Mouse (Mus musculus) forebrain, embryonic 12.5 days (tissue): ENCODE measurements around the gene Tmem30c. TPM values are rescaled to one million over a fixed set of nuclear protein-coding genes. Genes with fewer than 3 reads are reported as not detected.
A peak's percentile ranks its signal among the peaks of the same experiment; 100 is the strongest.

ENCODE experiments used
- ATAC-seq: fragments of 200-750 bp; cut with Nextera tagmentation; 2 replicates; pipeline ENCODE4 v1.8.0; 2017; ENCODE audit warnings: moderate TSS enrichment; ENCODE audit not compliant: low FRiP score
- H3K27ac ChIP-seq: fragments of 300-500 bp; sonication (generic); 2 replicates; pipeline ENCODE4 v1.5.1; 2016; ENCODE audit warnings: mild to moderate bottlenecking
- H3K27me3 ChIP-seq: fragments of 300-500 bp; sonication (generic); 2 replicates; pipeline ENCODE4 v1.6.1; 2016; ENCODE audit warnings: mild to moderate bottlenecking
- H3K36me3 ChIP-seq: fragments of 300-500 bp; sonication (generic); replicated peaks from 2 replicates; pipeline ENCODE4 v1.6.1; 2016; ENCODE audit warnings: mild to moderate bottlenecking
- H3K4me1 ChIP-seq: fragments of 300-500 bp; sonication (generic); 2 replicates; pipeline ENCODE4 v1.6.1; 2016
- H3K4me2 ChIP-seq: fragments of 300-500 bp; sonication (generic); 2 replicates; pipeline ENCODE4 v1.6.1; 2016; ENCODE audit warnings: mild to moderate bottlenecking, moderate library complexity
- H3K4me3 ChIP-seq: fragments of 300-500 bp; sonication (generic); replicated peaks from 2 replicates; pipeline ENCODE4 v1.5.1; 2016; ENCODE audit warnings: mild to moderate bottlenecking
- H3K9ac ChIP-seq: fragments of 300-500 bp; sonication (generic); 2 replicates; pipeline ENCODE4 v1.6.1; 2016; ENCODE audit warnings: mild to moderate bottlenecking
- H3K9me3 ChIP-seq: fragments of 300-500 bp; sonication (generic); 2 replicates; pipeline ENCODE4 v1.6.1; 2016
- WGBS: fragments of 180-500 bp; shearing (Covaris S2); methylation state at CpG from one replicate; pipeline ENCODE4 v1.1.7; 2016; 5-methylcytosine and 5-hydroxymethylcytosine counted together
- polyA plus RNA-seq: library from polyadenylated mRNA; unstranded; fragments of >200 nt; fragmentation: Nextera tagmentation; extraction: Ambion mirVana; gene quantifications from 2 replicates; pipeline ENCODE4 v1.2.1, GENCODE M21; 2016

Tmem30c gene
- polyA plus RNA-seq, 1 experiment from 2014 or later, result 0.26 TPM

DNA sequence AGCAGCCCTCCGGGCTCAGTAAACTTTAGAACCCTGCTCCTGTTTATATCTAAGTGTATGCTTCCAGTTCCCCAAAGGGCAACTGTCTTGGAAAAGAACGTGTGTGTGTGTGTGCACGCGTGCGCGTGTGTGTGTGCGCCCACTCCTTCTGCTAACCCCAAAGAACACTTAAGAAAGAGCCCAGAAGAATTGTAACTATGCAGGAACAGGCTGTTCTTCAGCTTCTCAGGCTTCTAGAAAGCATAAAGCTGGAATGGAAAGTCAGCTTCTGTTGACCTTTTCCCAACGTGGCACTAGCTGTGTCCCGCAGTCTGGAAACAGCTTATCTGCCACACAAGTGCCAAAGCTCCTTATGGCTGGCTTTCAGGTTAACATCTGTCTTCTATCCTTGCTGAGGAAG is 22.4 kb upstream of the Tmem30c start:
- Histone ChIP-seq H3K36me3 (no peaks in the 10 kb centered on the region), H3K4me1 (peaks cover 7% of the 10 kb centered on the region; the same call in 1 of the 2 replicates), H3K9me3 (no peaks in the 10 kb centered on the region), H3K9ac (no peak overlapping the region), H3K4me2 (no peak overlapping the region), H3K4me3 (no peak overlapping the region), H3K27ac (no peak overlapping the region), H3K27me3 (no peaks in the 10 kb centered on the region)
- ATAC-seq, result no peak
- 91% methylated on average over 9 of the region's 9 CpGs for WGBS

DNA sequence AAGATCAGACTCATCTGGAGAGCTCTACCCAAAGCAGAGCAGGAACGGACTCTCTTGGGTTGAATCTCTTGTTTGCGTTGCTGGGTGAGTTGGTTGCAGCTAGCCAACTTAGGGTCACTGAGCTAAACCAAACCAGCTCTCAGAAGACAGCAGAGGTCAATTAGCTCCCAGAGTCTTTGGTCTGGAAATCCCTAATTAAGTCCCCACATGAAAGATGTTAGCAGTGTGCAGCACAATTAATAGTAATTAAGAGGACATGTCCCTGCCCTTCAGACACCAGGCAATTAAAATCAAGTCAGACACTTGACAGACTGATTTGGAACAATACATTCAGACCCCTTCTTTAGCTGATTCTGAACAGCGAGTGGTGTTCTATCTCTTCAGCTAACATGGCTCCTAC is 21.6 kb upstream of the Tmem30c start:
- Histone ChIP-seq H3K27ac (no peak overlapping the region), H3K27me3 (no peaks in the 10 kb centered on the region), H3K4me3 (no peak overlapping the region), H3K4me2 (no peak overlapping the region), H3K4me1 (peaks cover 7% of the 10 kb centered on the region; the same call in 1 of the 2 replicates), H3K36me3 (no peaks in the 10 kb centered on the region), H3K9me3 (no peaks in the 10 kb centered on the region), H3K9ac (no peak overlapping the region)
- no peak for ATAC-seq
- WGBS, result 33% methylated on average over 3 of the region's 3 CpGs

DNA sequence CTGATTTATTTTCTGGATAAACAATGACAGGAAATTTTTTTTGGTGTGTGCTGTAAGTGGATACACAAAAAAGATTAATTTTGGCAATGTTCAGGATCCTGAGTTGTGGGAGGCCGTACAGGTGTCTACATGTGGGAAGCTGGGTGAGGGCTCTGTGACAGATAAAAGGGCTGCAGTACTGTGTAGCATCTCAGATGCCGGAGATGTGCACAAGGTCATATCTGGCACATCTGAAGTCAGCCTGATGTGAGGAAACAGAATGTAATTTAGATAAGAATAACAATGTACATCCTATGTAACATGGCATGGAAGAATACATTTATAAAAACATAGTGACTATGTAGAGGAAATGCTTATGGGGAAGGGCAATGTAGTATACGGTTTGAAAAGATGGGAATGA is 20.8 kb upstream of the Tmem30c start:
- Histone ChIP-seq H3K36me3 (no peaks in the 10 kb centered on the region), H3K9me3 (no peaks in the 10 kb centered on the region), H3K9ac (no peak overlapping the region), H3K27ac (no peak overlapping the region), H3K27me3 (no peaks in the 10 kb centered on the region), H3K4me3 (no peak overlapping the region), H3K4me1 (peaks cover 7% of the 10 kb centered on the region; the same call in 1 of the 2 replicates), H3K4me2 (no peak overlapping the region)
- no peak for ATAC-seq
- 87% methylated on average over 3 of the region's 3 CpGs for WGBS

DNA sequence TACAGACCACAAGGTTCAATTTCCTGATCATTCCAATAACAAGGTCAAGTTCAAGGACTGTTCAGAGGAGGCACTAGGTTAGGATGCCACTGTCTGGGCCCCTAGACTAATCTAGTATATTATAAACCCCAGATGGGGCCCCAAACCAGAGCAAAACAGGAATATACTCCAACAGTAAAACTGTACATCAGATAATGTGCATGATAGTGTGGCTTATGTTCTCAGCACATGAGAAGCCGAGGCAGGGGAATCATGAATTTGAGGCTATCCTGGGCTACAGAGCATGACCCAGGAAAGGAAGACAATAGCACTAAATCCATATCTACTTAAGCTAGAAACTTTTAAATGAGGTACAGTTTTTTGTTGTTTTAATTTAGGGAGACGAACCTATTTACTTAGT is 19.5 kb upstream of the Tmem30c start:
- Histone ChIP-seq H3K9me3 (no peaks in the 10 kb centered on the region), H3K4me3 (no peak overlapping the region), H3K27ac (no peak overlapping the region), H3K36me3 (no peaks in the 10 kb centered on the region), H3K9ac (no peak overlapping the region), H3K4me1 (peaks cover 7% of the 10 kb centered on the region; the same call in 1 of the 2 replicates), H3K27me3 (no peaks in the 10 kb centered on the region), H3K4me2 (no peak overlapping the region)
- no peak for ATAC-seq
- WGBS, result 85% methylated on average over 2 of the region's 2 CpGs

DNA sequence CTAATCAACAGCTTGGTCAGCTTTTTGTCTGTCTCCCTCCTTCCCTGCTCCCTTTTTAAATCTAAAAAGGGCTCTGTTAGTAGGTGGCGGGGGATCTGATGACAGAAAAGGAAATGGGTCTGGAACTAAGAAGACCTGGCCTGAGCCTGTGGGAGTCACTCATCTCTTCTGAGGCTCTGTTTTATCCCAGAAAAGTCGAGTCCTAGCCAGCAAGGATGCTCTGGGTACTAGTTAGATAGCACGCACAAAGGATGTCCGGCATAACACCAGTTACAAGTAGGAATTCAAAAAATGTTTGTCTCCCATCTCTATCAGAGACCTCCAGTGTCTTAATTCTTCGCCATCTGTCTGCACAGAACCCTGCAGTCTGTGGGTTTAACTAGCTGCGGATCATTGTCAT is 12.8 kb upstream of the Tmem30c start:
- Histone ChIP-seq H3K9me3 (no peaks in the 10 kb centered on the region), H3K4me2 (no peak overlapping the region), H3K4me1 (no peaks in the 10 kb centered on the region), H3K4me3 (no peak overlapping the region), H3K27ac (no peak overlapping the region), H3K36me3 (no peaks in the 10 kb centered on the region), H3K27me3 (no peaks in the 10 kb centered on the region), H3K9ac (no peak overlapping the region)
- ATAC-seq, result no peak
- 81% methylated on average over 6 of the region's 6 CpGs for whole genome bisulfite sequencing

DNA sequence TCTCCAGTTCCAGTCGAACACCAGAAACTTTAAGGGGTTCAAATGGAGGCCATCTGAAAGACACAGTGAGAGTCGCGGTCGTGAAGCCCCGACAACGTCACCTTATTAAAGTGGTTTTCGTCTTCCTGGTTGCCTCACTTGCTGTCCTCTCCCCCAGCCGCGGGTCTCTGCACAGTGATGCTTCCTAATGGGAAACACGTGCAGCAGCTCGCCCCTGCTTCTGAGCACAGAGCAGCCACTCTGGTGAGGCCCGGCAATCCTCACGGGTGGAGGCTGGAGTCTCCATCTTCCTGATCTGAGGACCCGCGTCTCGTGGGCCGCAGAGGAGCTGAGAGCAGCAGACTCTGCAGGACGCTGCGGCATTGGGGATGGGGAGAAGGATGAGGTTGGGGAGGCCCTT is 11.1 kb upstream of the Tmem30c start:
- H3K4me2 ChIP-seq, result no peak overlapping the region
- no peak for ATAC-seq
- H3K4me1 ChIP-seq, result no peaks in the 10 kb centered on the region
- H3K9ac ChIP-seq, result no peak overlapping the region
- no peak overlapping the region for H3K4me3 ChIP-seq
- H3K27me3 ChIP-seq, result no peaks in the 10 kb centered on the region
- WGBS, result 63% methylated on average over 19 of the region's 19 CpGs
- no peak overlapping the region for H3K27ac ChIP-seq
- no peaks in the 10 kb centered on the region for H3K36me3 ChIP-seq
- H3K9me3 ChIP-seq, result no peaks in the 10 kb centered on the region

DNA sequence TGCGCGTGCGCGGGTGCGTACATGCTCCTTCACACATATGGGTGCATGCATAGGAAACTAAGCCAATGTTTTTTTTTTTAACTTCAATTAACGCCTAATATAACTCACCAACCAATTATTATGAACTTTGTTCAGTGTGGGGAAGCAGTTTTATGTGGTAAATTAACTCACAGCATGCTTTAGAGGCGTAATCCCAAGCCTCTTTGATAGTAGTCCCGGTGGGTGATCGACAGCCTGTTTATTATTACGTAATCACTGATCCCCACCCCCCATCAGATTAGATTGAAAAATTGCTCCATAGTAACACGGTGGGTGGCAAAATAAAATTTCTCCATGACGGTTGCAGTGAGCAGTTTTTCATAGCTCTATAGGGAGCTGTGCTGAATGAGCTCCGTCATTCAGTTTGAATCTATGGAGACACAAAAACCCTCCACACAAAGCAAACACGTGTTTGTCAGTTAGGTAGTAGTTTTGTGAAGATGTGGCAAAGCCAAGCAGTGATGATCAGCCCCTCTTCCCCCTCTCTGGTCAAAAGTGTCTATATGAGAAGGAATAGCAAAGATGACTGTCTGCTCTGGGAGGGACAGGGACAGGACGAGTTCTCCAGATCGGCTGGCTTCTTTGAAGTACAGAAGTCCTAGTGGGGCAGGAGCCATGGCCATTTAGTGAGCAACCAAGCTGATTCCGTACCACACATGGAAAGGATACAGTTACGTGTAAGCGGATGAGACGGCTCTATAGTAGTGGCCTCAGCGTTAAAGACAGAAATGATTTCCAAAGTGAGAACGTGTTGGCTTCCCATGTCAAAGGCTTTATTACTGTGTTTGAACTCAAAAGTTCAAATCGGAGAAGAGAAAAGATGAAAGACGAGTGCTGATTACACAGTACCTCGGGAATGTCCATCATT is 10.4 kb upstream of the Tmem30c start:
- Histone ChIP-seq H3K27ac (no peak overlapping the region), H3K9ac (no peak overlapping the region), H3K4me2 (no peak overlapping the region), H3K4me1 (no peaks in the 10 kb centered on the region), H3K9me3 (no peaks in the 10 kb centered on the region), H3K27me3 (no peaks in the 10 kb centered on the region), H3K4me3 (no peak overlapping the region), H3K36me3 (no peaks in the 10 kb centered on the region)
- peak; percentile 49; the same call in 1 of the 2 replicates for ATAC-seq
- 76% methylated on average over 25 of the region's 25 CpGs for WGBS

DNA sequence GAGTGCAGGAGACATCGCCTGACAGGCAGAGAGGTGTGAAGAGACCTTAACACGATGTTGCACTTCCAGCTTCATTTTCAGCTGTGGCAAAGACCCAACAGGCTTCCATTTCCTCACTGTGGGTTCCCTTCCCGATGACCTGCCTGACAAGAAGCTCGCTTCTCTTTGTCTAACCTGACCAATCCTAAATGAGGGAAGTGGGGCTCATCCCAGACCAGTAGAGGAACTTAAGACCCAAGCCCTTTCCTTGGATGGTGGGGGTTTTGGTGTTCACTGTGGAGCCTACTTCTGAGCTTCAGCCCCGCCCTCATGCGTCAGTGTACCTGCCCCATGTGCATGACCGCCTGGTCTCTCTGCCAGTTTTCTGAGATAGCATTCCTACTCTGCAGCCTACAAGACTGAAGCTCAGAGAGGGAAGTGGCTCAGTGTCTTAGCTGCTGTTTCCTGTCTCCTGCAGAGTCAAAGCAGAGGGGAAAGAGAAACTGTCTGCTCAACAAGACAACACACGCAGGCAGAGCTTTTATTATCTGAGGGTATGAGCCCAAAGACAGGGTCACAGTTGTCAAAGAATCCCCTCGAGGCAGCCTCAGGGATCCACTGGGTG is 8.9 kb upstream of the Tmem30c start:
- no peak overlapping the region for H3K27ac ChIP-seq
- 86% methylated on average over 9 of the region's 9 CpGs for WGBS

DNA sequence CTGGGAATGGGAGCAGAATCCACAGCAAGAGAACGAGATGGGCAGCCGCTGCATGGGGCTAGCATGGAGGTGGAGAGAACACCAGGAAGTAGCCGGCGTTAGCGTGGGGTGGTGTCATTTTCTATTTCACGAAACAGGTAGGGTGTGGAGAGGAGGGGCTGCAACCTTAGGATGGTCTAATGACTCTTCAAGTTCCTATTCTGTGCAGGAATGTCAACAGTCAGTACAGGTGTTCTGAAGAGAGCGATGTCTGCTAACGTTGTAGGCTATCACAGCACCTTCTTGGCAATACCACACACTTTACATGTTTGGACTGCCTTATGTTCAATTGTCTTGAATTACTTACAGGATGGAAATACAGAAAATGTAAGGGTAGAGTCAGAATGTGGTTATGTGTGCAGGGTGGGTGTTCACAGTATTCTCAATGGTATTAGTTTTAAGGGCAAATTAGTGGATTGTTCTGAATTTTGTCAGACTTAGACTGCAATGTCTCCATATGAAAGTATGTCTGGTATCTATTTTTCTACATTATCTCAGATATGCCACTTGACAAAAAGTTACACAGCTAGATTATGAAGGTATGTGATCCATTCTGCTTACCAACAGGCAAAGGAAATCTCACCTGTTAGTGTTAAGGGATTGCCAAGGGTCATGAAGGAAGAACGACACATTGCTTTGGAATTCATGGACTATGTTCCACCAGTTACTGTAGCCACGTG is 2.7 kb upstream of the Tmem30c start:
- Histone ChIP-seq H3K4me2 (no peak overlapping the region), H3K27me3 (no peaks in the 10 kb centered on the region), H3K9me3 (no peaks in the 10 kb centered on the region), H3K4me1 (no peaks in the 10 kb centered on the region), H3K9ac (no peak overlapping the region), H3K36me3 (no peaks in the 10 kb centered on the region), H3K4me3 (no peak overlapping the region), H3K27ac (no peak overlapping the region)
- WGBS, result 88% methylated on average over 10 of the region's 10 CpGs
- no peak for ATAC-seq

More for the DNA sequence above, 8.9 kb upstream of the Tmem30c start:
- Histone ChIP-seq H3K9ac (no peak overlapping the region), H3K9me3 (no peaks in the 10 kb centered on the region), H3K4me2 (no peak overlapping the region), H3K36me3 (no peaks in the 10 kb centered on the region), H3K4me3 (no peak overlapping the region), H3K27me3 (no peaks in the 10 kb centered on the region), H3K4me1 (no peaks in the 10 kb centered on the region)
- no peak for ATAC-seq

DNA sequence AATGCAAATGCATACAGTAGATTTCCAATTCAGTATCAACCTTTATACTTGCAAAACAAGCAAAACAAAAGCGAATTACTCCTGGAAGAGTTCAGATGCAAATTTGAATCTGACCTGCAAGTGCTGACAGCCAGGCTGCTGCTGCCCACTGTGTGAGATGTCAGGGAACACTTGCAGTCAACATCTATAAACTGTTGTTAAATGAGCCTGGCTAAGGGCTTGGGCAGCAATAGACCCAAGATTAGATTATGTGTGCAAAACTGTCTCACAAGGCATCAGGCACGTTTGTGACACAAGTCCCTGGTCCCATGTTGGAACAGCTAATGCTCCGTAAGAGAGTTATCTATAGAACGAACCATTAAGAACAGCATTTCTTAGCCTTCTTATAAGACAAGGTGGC is 369 bp downstream of the Tmem30c start:
- Histone ChIP-seq H3K36me3 (no peaks in the 10 kb centered on the region), H3K9ac (no peak overlapping the region), H3K4me1 (no peaks in the 10 kb centered on the region), H3K27ac (no peak overlapping the region), H3K27me3 (no peaks in the 10 kb centered on the region), H3K4me2 (no peak overlapping the region), H3K4me3 (no peak overlapping the region), H3K9me3 (no peaks in the 10 kb centered on the region)
- no peak for ATAC-seq
- WGBS, result 68% methylated on average over 4 of the region's 4 CpGs

DNA sequence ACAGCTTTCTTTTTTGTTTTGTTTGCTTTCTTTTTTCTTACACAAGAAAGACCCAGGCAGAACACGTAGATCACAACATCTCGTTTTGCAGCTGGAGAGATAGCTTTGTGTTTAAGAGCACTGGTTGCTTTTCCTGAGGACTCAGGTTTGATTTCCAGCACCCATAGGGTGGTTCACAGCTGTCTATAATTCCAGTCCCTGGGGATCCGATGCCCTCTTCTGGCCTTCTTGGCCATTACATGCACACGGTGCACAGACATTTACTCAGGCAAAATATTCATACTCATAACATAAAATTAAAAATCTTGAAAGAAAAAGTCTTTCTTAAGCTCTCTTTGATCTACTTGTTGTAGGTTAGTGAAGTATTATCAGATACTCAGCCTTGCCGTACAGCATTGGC is 969 bp downstream of the Tmem30c start:
- Histone ChIP-seq H3K4me2 (no peak overlapping the region), H3K27ac (no peak overlapping the region), H3K4me3 (no peak overlapping the region), H3K4me1 (no peaks in the 10 kb centered on the region), H3K36me3 (no peaks in the 10 kb centered on the region), H3K9ac (no peak overlapping the region), H3K9me3 (no peaks in the 10 kb centered on the region), H3K27me3 (no peaks in the 10 kb centered on the region)
- 89% methylated on average over 5 of the region's 5 CpGs for WGBS
- no peak for ATAC-seq

DNA sequence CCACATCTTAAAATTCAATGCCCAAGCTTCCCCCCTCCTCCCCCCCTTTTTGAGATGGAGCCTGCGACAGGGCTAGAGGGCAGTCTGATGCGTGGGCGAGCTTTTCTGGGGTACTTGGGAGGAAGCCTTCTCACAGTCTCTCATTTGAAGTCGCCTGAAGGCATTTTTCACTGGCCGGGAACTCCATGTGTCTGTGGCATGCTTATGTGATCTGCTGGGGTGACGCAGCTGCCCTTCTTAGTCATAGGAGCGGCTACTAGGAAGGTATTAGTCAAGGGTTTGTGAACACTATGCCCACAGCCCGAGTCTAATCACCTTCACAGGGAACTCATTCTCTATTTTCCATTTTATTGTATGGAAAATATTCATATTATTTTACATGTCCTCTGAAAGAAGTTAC is 11.2 kb downstream of the Tmem30c start:
- no peaks in the 10 kb centered on the region for H3K27me3 ChIP-seq
- WGBS, result 86% methylated on average over 8 of the region's 8 CpGs
- H3K4me1 ChIP-seq, result no peaks in the 10 kb centered on the region
- no peak overlapping the region for H3K9ac ChIP-seq
- H3K9me3 ChIP-seq, result no peaks in the 10 kb centered on the region
- no peak overlapping the region for H3K4me3 ChIP-seq
- H3K4me2 ChIP-seq, result no peak overlapping the region
- ATAC-seq, result no peak
- no peak overlapping the region for H3K27ac ChIP-seq
- no peaks in the 10 kb centered on the region for H3K36me3 ChIP-seq
